Mouse (Mus musculus) intestine, postnatal 0 days (tissue): ENCODE data around the gene Sept1. TPM values are rescaled to one million over a fixed set of nuclear protein-coding genes. Genes with fewer than 3 reads are reported as not detected.

Experiments
- ATAC-seq: fragments of 200-750 bp; cut with Nextera tagmentation; 2 replicates; pipeline ENCODE4 v1.8.0; 2017; ENCODE audit warnings: mild to moderate bottlenecking, moderate TSS enrichment, moderate library complexity
- H3K27ac ChIP-seq: fragments of 300-500 bp; sonication (generic); 2 replicates; pipeline ENCODE4 v1.5.1; 2014; ENCODE audit warnings: mild to moderate bottlenecking, low read depth, low read length, moderate library complexity
- H3K27me3 ChIP-seq: fragments of 300-500 bp; sonication (generic); replicated peaks from 2 replicates; pipeline ENCODE4 v1.6.1; 2014; ENCODE audit warnings: low read length, mixed read lengths; ENCODE audit not compliant: control insufficient read depth, insufficient read depth
- H3K36me3 ChIP-seq: fragments of 300-500 bp; sonication (generic); 2 replicates; pipeline ENCODE4 v1.6.1; 2014; ENCODE audit warnings: mild to moderate bottlenecking, moderate library complexity; ENCODE audit not compliant: control insufficient read depth, insufficient read depth
- H3K4me1 ChIP-seq: fragments of 300-500 bp; sonication (generic); replicated peaks from 2 replicates; pipeline ENCODE4 v1.6.1; 2014; ENCODE audit warnings: antibody characterized with exemption, low read length, mixed read lengths; ENCODE audit not compliant: control insufficient read depth, insufficient read depth
- H3K4me2 ChIP-seq: fragments of 300-500 bp; sonication (generic); replicated peaks from 2 replicates; pipeline ENCODE4 v1.6.1; 2014; ENCODE audit warnings: low read depth, mild to moderate bottlenecking, moderate library complexity
- H3K4me3 ChIP-seq: fragments of 300-500 bp; sonication (generic); 2 replicates; pipeline ENCODE4 v1.5.1; 2014; ENCODE audit warnings: low read depth, low read length
- H3K9ac ChIP-seq: fragments of 300-500 bp; sonication (generic); 2 replicates; pipeline ENCODE4 v1.6.1; 2014; ENCODE audit warnings: mild to moderate bottlenecking, low read depth, low read length
- H3K9me3 ChIP-seq: fragments of 300-500 bp; sonication (generic); 2 replicates; pipeline ENCODE4 v1.6.1; 2016; ENCODE audit warnings: mixed run types; ENCODE audit not compliant: control insufficient read depth
- CTCF ChIP-seq: sonication (generic); IDR thresholded peaks from 2 replicates; pipeline ENCODE4 v1.5.1; 2016; ENCODE audit warnings: low read depth, mild to moderate bottlenecking, control low read depth, antibody characterized with exemption, moderate library complexity
- WGBS: fragments of 180-500 bp; shearing (Covaris S2); extraction: QIAGEN DNeasy Blood & Tissue Kit; methylation state at CpG from one replicate; pipeline ENCODE4 v1.1.7; 2014; 5-methylcytosine and 5-hydroxymethylcytosine counted together
- polyA plus RNA-seq: library from polyadenylated mRNA; unstranded; fragments of >200 nt; fragmentation: Nextera tagmentation; extraction: Ambion mirVana; gene quantifications from 2 replicates; pipeline ENCODE4 v1.2.1, GENCODE M21; 2015

Gene Sept1
- polyA plus RNA-seq, 1 experiment from 2014 or later, result 6.6 TPM

- Histone ChIP-seq H3K9me3 (no peaks in the 10 kb centered on the region), H3K4me3 (no peak overlapping the region), H3K4me2 (no peak overlapping the region), H3K27me3 (no peaks in the 10 kb centered on the region), H3K9ac (no peak overlapping the region), H3K27ac (no peak overlapping the region), H3K36me3 (no peaks in the 10 kb centered on the region), H3K4me1 (0 out of 2 replicates have a peak, but pooled peaks cover 3% of the 10 kb centered on the region)
- no peak for TF ChIP-seq CTCF
- WGBS, result 63% methylated on average over 5 of the region's 5 CpGs
- ATAC-seq, result no peak
Measured at GRCm38 (mm10) chr7:127211014-127211745, 21.8 kb downstream of the Sept1 start.

- Histone ChIP-seq H3K9me3 (no peaks in the 10 kb centered on the region), H3K4me1 (0 out of 2 replicates have a peak, but pooled peaks cover 3% of the 10 kb centered on the region), H3K9ac (no peak overlapping the region), H3K27me3 (no peaks in the 10 kb centered on the region), H3K27ac (no peak overlapping the region), H3K36me3 (no peaks in the 10 kb centered on the region), H3K4me2 (no peak overlapping the region), H3K4me3 (no peak overlapping the region)
- TF ChIP-seq CTCF, result no peak
- ATAC-seq, result no peak
- 89% methylated on average over 4 of the region's 4 CpGs for WGBS
Measured at GRCm38 (mm10) chr7:127210266-127210665, 22.7 kb downstream of the Sept1 start.

DNA sequence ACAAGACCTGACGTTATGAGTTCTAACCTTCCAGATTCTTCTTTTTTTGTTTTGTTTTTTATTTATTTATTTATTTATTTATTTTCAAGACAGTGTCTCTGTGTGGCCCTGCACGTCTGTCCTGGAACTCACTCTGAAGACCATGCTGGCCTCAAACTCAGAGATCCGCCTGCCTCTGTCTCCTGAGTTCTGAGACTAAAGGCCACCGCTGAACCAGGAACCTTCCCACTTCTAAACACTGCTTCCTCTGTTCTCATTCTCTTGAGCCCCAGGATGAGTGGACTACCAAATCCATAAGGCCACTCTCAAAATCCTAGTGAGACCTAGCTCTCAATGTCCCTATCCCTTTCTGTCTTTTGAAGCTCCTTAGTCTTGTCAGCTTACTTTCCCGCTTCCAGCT lies 23.1 kb downstream of the Sept1 start:
- no peak overlapping the region for H3K4me3 ChIP-seq
- no peaks in the 10 kb centered on the region for H3K4me1 ChIP-seq
- 84% methylated on average over 5 of the region's 5 CpGs for WGBS
- no peak overlapping the region for H3K9ac ChIP-seq
- H3K9me3 ChIP-seq, result no peaks in the 10 kb centered on the region
- H3K27ac ChIP-seq, result no peak overlapping the region
- no peaks in the 10 kb centered on the region for H3K36me3 ChIP-seq
- no peaks in the 10 kb centered on the region for H3K27me3 ChIP-seq
- no peak overlapping the region; the same call in 1 of the 2 replicates for H3K4me2 ChIP-seq
- no peak for TF ChIP-seq CTCF
- ATAC-seq, result no peak

GRCm38 (mm10) chr7:127208553-127209438 lies 24.1 kb downstream of the Sept1 start, which contains the start of gene Mylpf:
Gene Mylpf (plus strand): TSS chr7:127208890.
- no peaks in the 10 kb centered on the region for H3K9me3 ChIP-seq
- peak within 1 kb of the TSS; percentile 79 for H3K27ac ChIP-seq
- no peaks in the 10 kb centered on the region for H3K4me1 ChIP-seq
- peak within 1 kb of the TSS; percentile 77 for H3K4me3 ChIP-seq
- H3K36me3 ChIP-seq, result 0 out of 2 replicates have a peak, but pooled peaks cover under 1% of the 10 kb centered on the region
- TF ChIP-seq CTCF, result peak; percentile 87
- H3K27me3 ChIP-seq, result no peaks in the 10 kb centered on the region
- H3K9ac ChIP-seq, result peak within 1 kb of the TSS; percentile 76
- under 1% methylated on average over 43 of the region's 44 CpGs for WGBS
- H3K4me2 ChIP-seq, result peak within 1 kb of the TSS; percentile 93
- ATAC-seq, result peak; percentile 96

GRCm38 (mm10) chr7:127208295-127208552 lies 24.7 kb downstream of the Sept1 start, which contains the start of gene Tbc1d10b:
Gene Tbc1d10b (minus strand): TSS chr7:127208468.
- Histone ChIP-seq H3K4me3 (peak within 1 kb of the TSS; percentile 77), H3K4me1 (no peaks in the 10 kb centered on the region), H3K27ac (peak within 1 kb of the TSS; percentile 79), H3K4me2 (peak within 1 kb of the TSS; percentile 93), H3K36me3 (peaks cover 7% of the 10 kb centered on the region), H3K9ac (peak within 1 kb of the TSS; percentile 76), H3K27me3 (no peaks in the 10 kb centered on the region), H3K9me3 (no peaks in the 10 kb centered on the region)
- TF ChIP-seq CTCF, result 0 out of 2 replicates have a peak, but pooled peaks have one; percentile 19
- peak; percentile 50 for ATAC-seq
- 0% methylated on average over 32 of the region's 44 CpGs for WGBS
